Mouse (Mus musculus) hindlimb bud, embryonic 11.5 days (tissue): ENCODE results near the gene Mtmr14.

ENCODE experiments used
- DNase-seq: peaks from one replicate; pipeline ENCODE4 v3.0.0-alpha.2; 2012; ENCODE audit warnings: low read depth, low spot score; ENCODE audit errors: extremely low spot score

Gene Mtmr14

DNA sequence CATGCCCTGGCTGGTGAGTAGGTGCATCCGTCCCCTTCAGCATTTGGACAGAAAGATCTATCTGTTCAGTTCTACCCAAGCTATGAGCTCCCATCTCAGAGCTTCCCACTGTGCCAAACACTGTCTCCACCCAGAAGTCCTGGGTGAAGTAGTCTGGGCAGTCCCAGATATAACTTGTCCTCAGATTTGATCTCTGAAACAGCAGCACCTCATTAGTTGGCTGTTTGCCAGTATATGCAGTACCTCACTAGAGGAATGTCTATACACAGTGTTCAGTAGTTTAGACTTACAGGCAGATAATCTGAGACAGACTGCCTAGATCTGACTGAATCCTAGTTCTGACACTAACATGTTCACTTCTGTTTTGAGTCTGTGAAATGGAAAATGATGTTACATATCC is 91.8 kb downstream of the Mtmr14 start:
- no peak for DNase-seq

GRCm38 (mm10) chr6:113330547-113330946 is 92.9 kb downstream of the Mtmr14 start:
- DNase-seq: no peak
